Mouse (Mus musculus) kidney, adult 2 months (tissue): ENCODE data around the gene Tlr4.

ENCODE experiments used
- CTCF ChIP-seq: fragments of 200-500 bp; conservative IDR thresholded peaks from 2 replicates; pipeline ENCODE4 v1.5.1; 2011; ENCODE audit warnings: low read depth, mild to moderate bottlenecking, control low read depth, low read length, moderate library complexity, mixed read lengths; ENCODE audit not compliant: insufficient read depth, insufficient read length
- POLR2A ChIP-seq: fragments of 200-500 bp; IDR thresholded peaks from one replicate; pipeline ENCODE4 v1.6.1; 2011; ENCODE audit warnings: low read depth, low read length, control low read depth

DNA sequence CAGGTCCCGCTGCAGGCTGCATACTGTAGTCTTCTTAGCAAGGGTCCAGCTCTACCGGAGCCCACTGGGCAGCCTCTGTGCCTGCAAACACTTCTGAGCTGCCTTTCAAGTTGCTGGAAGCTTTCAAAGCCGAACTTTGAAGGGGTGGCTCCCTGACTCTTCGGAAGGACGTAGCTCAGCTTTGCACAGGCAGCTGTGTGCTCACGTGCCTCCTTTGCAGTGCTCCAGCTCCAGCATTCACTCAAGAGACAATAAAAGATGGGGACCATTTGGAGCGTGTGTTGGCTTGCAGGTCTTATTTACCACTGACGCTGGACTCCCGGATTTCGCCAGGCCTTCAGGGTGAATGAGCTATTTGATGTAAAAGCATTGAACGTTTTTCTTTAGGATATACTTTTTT lies 50.2 kb downstream of the Tlr4 start:
- no peak for TF ChIP-seq CTCF
- TF ChIP-seq POLR2A: no peak
